Mouse (Mus musculus): ENCODE measurements around the gene Map4k3.

- TF ChIP-seq CTCF (IDR thresholded peaks at IDR 0.05; ENCODE audit: control insufficient read depth, insufficient read depth, insufficient replicate concordance, low read depth, low read length) (no peak), POLR2A (IDR thresholded peaks at IDR 0.05; ENCODE audit: control insufficient read depth, low read depth, low read length) (no peak)
These were observed 159.3 kb downstream of the Map4k3 start for GRCm38 (mm10) chr17:80568842-80569601.
